Mouse (Mus musculus) thymus, postnatal 14 days (tissue): ENCODE data around the gene Rsph10b.

Experiments used
- DNase-seq: peaks from one replicate; pipeline ENCODE4 v3.0.0; 2021

The Rsph10b gene

DNA sequence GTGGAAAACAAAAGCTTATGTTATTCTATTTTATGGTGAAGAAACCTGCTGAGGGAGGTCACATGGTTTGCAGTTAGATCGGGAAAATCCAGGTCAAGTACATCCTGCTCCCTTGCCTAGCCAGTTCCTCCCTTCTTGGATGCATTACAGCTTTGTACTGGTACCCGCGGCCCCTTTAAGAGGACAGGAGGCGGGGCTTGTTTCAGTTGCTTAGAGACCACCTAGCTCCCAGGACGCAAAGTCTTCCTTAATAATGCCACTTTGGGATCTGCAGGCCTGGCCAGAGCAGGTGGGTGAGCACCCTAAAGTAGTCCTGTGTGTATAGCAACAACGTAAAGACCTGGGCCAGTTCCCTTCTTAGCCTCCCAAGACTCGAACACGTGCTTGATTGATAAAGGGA lies at the start of gene Rsph10b:
Gene Rsph10b (plus strand): TSS at position 205 of the 400 bp plus-strand sequence.
- DNase-seq, result no peak

- no peak for DNase-seq
Measured at GRCm38 (mm10) chr5:143885274-143885673, 47.6 kb upstream of the Rsph10b start.

DNA sequence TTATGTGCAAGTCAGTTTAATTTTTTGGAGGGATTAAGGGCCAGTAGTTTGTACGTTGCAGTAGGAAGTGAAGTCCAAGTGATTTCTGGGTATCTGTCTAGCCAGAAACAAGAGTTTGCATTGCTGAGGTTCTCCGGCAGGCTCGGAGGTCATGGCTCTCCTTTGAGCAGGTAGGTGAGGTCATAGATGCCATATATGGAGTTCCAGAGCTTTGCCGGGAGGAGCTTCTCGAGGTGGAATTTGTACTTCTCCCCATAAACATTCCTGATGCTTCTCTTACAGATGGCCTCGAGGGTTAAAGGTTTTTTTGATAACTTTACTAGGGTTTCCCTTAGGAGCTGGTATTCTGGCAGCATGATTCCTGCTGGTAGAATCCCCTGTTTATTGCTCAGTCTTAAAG lies 42.1 kb upstream of the Rsph10b start:
- DNase-seq, result no peak

- DNase-seq, result no peak
Measured at GRCm38 (mm10) chr5:143892255-143892886, 40.5 kb upstream of the Rsph10b start.

DNA sequence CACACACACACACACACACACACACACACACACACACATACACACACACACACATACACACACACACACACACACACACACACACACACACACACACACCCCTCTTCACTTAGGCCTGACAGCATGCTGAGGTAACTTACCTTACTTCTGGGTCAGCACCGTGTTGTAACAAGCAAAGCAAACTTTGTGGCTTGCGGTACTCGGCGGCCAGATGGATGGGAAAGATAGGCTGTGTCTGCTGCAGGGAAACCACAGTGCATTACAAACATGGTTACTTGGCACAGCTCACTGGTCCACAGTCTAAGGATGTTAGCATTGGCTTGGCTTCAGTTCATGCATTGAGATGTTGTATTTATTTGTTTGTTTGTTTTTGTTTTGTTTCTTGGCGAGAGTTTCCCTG lies 39.4 kb upstream of the Rsph10b start:
- DNase-seq, result no peak

GRCm38 (mm10) chr5:143897635-143898330 lies 35.1 kb upstream of the Rsph10b start, which contains the start of gene Ankrd61:
Ankrd61 (minus strand) TSS chr5:143897685.
- no peak for DNase-seq

DNA sequence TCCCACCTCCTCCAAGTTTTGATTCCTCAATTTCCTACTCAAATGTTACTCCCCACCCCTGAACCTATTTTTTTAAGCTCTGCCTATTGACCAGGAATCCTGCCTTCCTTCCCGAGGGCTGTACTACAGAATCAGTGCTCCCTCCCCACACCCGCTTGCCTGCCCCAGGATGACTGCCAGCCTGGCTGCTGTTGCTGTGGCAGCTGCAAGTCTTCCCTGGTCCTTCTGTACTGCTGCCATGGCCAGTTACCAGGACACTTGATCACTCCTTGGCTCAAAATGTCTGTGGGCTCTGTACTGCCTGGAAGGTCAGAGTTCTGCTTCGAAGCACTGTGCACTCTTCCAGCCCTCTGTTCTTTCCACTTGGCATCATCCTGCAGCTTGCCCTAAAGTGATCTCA lies 30.7 kb upstream of the Rsph10b start:
- no peak for DNase-seq

GRCm38 (mm10) chr5:143903813-143904212 lies 29.0 kb upstream of the Rsph10b start:
- DNase-seq, result no peak

DNA sequence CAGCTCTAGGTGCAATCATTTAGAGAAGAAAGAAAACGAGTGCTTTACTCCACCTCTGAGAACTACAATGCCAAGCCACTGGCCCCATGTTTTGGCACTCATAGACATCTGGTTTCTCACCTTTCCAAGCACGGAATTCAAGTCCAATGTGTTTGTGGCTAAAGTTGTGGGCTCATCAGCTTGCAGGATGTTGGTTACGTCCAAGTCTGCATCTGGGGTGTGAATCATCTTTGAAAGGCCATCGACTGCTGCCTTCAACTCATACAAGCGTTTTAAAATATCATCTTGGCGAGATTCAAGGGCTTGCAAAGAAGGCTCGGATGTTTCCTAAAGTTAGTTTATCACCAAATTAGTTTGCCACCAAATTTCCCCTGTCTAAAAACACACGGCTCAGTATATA lies 26.4 kb upstream of the Rsph10b start:
- DNase-seq, result no peak

DNA sequence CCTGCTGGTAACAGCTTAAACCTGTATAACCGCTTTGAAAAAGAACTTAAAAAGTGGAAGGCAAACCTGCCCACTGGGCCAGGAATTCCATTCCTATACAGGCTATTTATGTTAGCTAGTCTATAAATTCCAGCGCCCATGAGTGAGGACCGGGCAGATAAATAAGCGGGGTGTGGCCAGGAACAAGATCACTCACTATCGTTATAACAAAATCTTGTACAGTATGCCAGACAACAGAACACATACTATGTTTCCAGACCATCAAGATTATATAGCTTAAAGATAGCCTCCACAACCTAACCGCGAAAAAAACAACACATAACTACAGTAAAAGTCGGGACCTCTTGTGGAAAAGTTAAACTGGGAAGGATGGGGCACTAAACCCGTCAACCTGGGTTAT lies 23.9 kb upstream of the Rsph10b start:
- no peak for DNase-seq

DNA sequence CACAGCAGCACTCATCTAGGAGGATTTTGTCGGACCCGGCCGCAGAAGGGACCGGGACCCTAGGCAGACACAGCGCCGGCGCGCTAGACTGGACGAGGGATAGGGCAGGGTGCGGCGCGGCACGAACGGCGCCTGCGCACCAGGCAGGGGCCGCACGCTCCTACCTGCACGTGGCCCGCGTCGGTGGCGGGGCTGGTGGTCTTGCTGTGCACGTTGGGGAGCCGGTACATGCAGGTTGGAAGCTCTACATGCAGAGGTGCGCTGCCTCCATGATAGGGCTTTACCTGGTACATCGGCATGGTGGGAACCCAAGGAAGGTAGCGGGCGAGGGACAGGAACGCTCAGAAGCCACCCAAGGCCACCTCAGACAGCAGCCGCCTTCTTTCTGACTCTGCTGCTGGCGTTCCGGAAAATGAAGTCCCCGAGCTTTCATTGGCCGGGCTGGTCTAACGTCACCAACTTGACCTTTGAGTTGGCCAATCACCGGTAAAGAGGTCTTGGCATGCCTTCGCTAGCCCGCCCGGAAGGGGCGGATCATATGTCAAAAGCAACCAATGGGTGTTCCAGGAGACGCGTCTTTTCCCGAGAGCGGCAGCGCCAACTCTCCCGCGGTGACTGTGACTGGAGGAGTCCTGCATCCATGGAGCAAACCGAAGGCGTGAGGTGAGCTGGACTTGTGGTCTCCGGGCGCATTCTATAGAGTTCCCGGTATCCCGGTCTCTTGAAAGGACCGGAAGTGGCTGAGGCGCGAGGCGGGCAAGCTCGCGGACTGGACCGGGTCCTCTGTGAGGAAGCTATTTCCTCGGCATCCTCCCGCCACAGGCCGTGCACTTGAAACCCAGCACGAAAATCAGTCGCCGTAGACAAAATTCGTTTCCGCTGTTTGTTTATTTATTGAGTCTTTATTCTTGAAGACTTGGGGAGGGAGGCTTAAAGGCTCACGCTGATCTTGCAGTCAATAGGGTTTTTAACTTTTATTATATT lies 23.1 kb upstream of the Rsph10b start, which contains the start of the genes Aimp2 and Pms2:
Gene Aimp2 (minus strand): TSS at position 431 of the 984 bp plus-strand sequence.
Gene Pms2 (plus strand): TSS at position 548 of the 984 bp plus-strand sequence.
- peak; percentile 93 for DNase-seq

DNA sequence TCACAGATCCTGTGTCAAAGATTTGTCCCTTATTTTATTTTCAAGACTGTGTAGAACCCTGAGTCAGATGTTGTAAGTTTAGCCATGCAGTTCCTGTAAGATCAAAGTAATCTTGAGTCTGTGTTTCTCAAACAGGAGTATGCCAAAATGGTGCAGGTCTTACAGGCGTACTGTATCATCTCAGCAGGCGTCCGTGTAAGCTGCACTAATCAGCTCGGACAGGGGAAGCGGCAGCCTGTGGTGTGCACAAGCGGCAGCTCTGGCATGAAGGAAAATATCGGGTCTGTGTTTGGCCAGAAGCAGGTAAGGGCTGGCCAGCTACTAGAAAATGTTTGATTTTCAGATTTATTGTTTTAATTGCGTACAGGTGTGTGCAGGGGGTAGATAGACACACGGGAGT lies 16.6 kb upstream of the Rsph10b start:
- DNase-seq, result no peak

DNA sequence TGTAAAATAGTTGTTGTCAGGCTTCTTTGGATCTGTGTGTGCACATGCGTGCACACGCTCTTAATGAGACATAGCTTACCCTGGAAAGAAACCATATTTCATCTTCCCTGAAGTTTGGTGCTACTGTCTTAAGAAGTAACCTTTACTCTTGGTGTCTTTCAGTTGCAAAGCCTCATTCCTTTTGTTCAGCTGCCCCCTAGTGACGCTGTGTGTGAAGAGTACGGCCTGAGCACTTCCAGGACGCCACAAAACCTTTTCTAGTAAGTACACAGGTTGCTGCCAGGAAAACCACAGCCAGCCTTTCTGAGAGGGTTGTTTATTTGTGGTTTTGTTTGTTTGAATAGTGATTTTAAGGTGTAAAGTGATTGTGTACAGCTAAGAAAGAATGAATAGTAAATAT lies 15.4 kb upstream of the Rsph10b start:
- peak; percentile 66 for DNase-seq

DNA sequence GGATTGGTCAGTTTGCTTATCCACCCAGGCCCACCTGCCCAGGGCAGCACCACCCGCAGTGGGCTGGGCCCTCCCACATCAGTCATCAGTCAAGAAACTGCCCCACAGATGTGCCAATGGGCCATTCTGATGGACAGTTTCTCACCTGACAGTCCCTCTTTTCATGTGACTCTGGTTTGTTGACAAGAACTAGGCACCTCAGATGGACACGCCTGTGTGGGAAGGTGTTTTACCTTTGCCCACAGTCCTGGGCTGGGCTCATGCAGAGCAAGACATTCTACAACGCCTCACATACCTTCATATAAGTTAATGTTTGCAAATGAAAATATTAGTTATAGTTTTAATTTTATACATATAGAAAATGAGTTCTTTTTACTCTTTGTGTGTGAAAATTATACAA lies 14.7 kb upstream of the Rsph10b start:
- DNase-seq, result no peak

DNA sequence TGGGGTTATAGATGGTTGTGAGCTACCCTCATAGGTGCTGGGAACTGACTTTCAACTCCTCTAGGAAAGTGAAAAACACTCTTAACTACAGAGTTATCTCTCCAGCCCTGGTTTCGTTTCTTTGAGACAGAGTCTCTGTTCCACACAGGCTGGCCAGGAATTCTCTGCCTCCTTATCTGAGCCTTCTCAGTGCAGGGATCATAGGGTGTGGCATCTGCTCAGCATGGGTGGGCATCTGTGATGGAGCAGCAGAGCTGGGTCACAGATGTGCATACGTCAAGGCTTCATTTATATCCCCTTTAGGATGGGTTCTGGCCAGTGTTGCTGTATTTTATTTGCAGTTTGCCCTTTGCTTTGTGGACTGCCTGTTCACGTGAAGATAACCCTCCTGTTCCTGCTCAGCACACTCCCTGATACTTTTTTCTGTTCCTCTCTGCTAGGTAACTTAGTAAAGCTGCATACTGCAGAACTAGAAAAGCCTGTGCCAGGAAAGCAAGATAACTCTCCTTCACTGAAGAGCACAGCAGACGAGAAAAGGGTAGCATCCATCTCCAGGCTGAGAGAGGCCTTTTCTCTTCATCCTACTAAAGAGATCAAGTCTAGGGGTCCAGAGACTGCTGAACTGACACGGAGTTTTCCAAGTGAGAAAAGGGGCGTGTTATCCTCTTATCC lies 7.9 kb upstream of the Rsph10b start:
- DNase-seq, result no peak

GRCm38 (mm10) chr5:143927875-143928274 lies 5.0 kb upstream of the Rsph10b start, which contains the start of gene Gm42421:
Gm42421 (plus strand) TSS chr5:143928175.
- DNase-seq, result no peak

- no peak for DNase-seq
Measured at GRCm38 (mm10) chr5:143929291-143929690, 3.5 kb upstream of the Rsph10b start.

- no peak for DNase-seq
Measured at GRCm38 (mm10) chr5:143930656-143931055, 2.2 kb upstream of the Rsph10b start.

DNA sequence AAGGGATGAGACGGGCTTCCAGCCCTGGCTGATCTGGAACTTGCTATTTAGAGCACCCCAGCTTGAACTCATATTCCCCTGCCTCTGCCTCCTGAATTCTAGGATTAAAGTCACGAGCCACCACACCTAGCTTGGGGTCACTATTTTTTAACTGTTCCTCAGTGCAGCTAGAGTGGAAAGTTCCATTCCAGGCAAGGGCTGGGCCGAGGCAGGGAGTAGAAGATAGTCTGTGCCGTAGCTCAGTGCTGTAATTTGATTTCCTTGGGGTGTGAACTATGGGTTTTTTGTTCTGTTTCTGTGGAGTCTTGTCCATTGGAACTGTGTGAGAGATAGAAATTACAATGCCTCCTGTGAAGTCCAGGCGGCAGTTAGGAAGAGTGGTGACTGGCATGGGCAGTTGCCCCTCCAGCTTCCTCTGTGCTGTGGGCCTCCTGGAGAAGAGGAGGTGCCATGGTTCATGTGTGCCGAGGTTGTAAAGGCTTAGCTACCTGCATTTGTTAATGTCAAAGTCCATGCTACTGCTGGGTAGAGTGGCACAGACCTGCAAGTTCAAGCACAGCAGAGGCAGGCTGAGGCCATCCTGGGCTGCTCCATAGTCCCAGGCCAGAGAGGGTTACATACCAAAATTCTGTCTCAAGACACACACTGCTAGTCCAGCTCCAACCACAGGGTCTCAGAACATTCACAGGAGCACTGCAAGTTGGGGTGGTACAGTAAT lies 813 bp upstream of the Rsph10b start:
- no peak for DNase-seq

- no peak for DNase-seq
Measured at GRCm38 (mm10) chr5:143933414-143933813, 579 bp downstream of the Rsph10b start.

DNA sequence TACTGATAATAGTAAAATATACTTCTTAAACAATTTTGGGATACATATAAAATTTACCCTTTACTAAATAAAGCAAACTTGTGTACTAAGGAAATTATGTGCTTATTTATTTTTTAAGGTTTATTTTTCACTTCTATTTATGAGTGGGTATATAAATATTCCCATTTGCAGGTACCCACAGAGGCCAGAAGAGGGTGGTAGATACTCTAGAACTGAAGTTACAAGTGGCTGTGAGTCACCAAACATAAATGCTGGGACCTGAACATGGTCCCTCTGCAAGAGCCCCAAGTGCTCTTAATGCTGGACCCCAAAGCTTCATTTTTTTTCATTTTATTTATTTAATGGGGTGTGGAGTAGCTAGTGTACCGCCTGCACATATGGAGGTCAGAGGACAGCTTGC lies 1.0 kb downstream of the Rsph10b start:
- no peak for DNase-seq

GRCm38 (mm10) chr5:143936156-143936555 lies 3.3 kb downstream of the Rsph10b start:
- no peak for DNase-seq
